Mouse (Mus musculus) bone marrow, adult 2 months (tissue): ENCODE data around the gene Vcam1. TPM values are rescaled to one million over a fixed set of nuclear protein-coding genes. Genes with fewer than 3 reads are reported as not detected.
A peak's percentile ranks its signal among the peaks of the same experiment; 100 is the strongest.

Source experiments
- H3K27ac ChIP-seq: fragments of 200-500 bp; 2 replicates; pipeline ENCODE4 v1.5.1; 2012; ENCODE audit warnings: low read depth, mild to moderate bottlenecking, control low read depth, inconsistent platforms, low read length; ENCODE audit not compliant: control insufficient read depth, poor library complexity, insufficient read depth
- H3K4me1 ChIP-seq: fragments of 200-500 bp; 2 replicates; pipeline ENCODE4 v1.6.1; 2011; ENCODE audit warnings: low read length; ENCODE audit not compliant: control insufficient read depth, insufficient read depth
- H3K4me3 ChIP-seq: fragments of 200-500 bp; replicated peaks from 2 replicates; pipeline ENCODE3; 2011; ENCODE audit warnings: mild to moderate bottlenecking, low read depth, low read length, control low read depth; ENCODE audit not compliant: control insufficient read depth
- CTCF ChIP-seq: fragments of 200-500 bp; IDR thresholded peaks from 2 replicates; pipeline ENCODE4 v1.5.1; 2011; ENCODE audit warnings: low read length, control low read depth; ENCODE audit not compliant: control insufficient read depth, insufficient read depth
- POLR2A ChIP-seq: fragments of 200-500 bp; IDR thresholded peaks from 2 replicates; pipeline ENCODE4 v1.6.1; 2011; ENCODE audit warnings: low read depth, mild to moderate bottlenecking, control low read depth, low read length, borderline replicate concordance; ENCODE audit not compliant: control insufficient read depth
- WGBS: fragments of 180-500 bp; shearing (Covaris S2); methylation state at CpG from one replicate; pipeline ENCODE4 v1.1.7; 2018; 5-methylcytosine and 5-hydroxymethylcytosine counted together
- polyA plus RNA-seq: library from polyadenylated mRNA; stranded (reverse); fragments of >200 nt; gene quantifications from 2 replicates; pipeline ENCODE4 v1.2.4, GENCODE M21; 2011; ENCODE audit warnings: low replicate concordance; ENCODE audit not compliant: missing spikeins, insufficient read depth, insufficient read length

Gene Vcam1
- polyA plus RNA-seq, 1 experiment, result 90.0 TPM

DNA sequence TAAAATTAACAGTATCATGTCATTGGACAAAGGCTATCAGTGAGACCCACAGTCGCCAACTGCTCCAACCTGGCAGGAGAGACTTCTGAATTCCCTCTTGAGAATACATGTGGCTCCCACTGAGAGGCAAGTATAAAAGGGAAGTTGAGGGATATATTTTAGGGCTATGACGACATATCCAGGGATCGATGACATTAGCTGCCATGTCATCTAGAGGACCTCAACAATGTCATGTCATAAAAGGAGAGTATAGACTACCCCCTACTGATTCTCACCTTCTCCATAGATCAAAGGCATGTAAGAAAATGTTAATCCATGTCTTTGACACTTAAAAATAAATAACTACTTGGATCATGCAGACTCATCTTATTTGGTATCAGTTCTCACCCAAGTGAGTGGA lies 1.2 kb upstream of the Vcam1 start:
- Histone ChIP-seq H3K4me1 (no peaks in the 10 kb centered on the region; the same call in 1 of the 2 replicates), H3K27ac (no peak overlapping the region), H3K4me3 (no peak overlapping the region)
- WGBS, result 47% methylated on average over 3 of the region's 3 CpGs
- TF ChIP-seq CTCF, result no peak

DNA sequence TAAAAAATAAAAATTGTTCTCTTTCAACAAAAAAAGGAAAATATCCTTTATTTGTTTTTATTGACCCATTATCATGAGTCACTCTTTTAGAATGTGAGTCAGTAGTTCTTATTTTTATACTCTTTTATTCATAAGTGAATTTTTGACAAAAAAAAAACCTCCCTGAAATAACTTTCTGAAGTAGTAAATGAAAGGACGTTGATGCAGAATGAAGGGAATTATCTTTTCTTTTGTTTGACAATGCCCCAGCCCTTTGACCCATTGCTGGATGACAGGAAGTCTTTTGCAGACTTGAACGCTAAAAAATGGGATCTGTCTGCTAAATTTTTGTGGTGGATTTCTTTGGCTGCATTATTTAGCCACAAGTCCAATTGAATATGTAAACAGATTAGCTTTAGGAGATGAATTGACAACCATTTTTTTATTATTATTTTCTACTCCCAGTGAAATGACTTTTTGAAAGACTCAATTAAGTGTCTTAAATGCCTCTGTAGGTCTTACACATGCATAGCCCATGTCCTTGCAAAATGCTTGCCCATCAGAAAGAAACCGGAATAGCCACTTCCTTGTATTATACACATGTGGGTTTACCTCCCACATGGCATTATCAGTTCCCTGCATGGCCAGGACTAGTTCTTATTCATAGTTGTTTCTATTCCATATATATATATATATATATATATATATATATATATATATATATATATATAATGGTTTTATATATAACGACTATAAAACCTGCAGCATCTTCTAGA lies 530 bp upstream of the Vcam1 start:
- H3K4me3 ChIP-seq, result no peak overlapping the region
- no peak overlapping the region for H3K27ac ChIP-seq
- no peaks in the 10 kb centered on the region; the same call in 1 of the 2 replicates for H3K4me1 ChIP-seq
- WGBS, result 34% methylated on average over 4 of the region's 4 CpGs
- no peak for TF ChIP-seq CTCF
- TF ChIP-seq POLR2A, result no peak

GRCm38 (mm10) chr3:116128311-116129204 lies 930 bp downstream of the Vcam1 start:
- WGBS, result 62% methylated on average over 18 of the region's 18 CpGs
- 0 out of 2 replicates have a peak overlapping the region, but pooled peaks have one; percentile 27 for H3K27ac ChIP-seq
- H3K4me3 ChIP-seq, result peak overlapping the region; percentile 35
- peaks cover 3% of the 10 kb centered on the region for H3K4me1 ChIP-seq
- TF ChIP-seq POLR2A, result no peak
- TF ChIP-seq CTCF, result no peak

DNA sequence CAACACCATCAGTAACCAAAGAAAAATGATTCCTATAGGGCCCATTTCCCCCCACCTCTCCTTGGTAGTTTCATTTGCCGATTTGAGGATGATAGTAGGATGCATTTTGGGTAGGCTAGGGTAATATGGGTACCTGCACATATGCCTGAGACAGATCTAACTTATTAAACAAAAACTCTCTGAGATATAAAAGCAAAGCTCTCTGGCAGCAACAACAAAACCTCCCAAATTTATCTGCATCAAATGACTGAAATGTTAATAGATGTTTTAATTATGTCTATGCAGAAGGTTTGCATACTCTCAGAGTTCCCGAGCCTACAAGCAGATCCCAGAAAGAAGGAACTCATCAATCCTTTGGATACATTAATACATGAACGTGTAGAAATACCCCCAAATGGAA lies 1.7 kb downstream of the Vcam1 start:
- H3K4me1 ChIP-seq, result peaks cover 3% of the 10 kb centered on the region
- no peak overlapping the region for H3K27ac ChIP-seq
- 51% methylated on average over 3 of the region's 3 CpGs for WGBS
- no peak overlapping the region for H3K4me3 ChIP-seq
- no peak for TF ChIP-seq POLR2A
- no peak for TF ChIP-seq CTCF

- no peak for TF ChIP-seq CTCF
- TF ChIP-seq POLR2A, result no peak
- 42% methylated on average over 2 of the region's 2 CpGs for WGBS
- Histone ChIP-seq H3K4me1 (peaks cover 3% of the 10 kb centered on the region), H3K4me3 (peak overlapping the region; percentile 24), H3K27ac (peak overlapping the region; percentile 38; the same call in 1 of the 2 replicates)
Measured at GRCm38 (mm10) chr3:116127281-116127680, 2.2 kb downstream of the Vcam1 start.

- TF ChIP-seq POLR2A (no peak), CTCF (no peak)
- Histone ChIP-seq H3K4me1 (peaks cover 3% of the 10 kb centered on the region), H3K27ac (peak overlapping the region; percentile 45), H3K4me3 (peak overlapping the region; percentile 47)
- 69% methylated on average over 7 of the region's 7 CpGs for WGBS
Measured at GRCm38 (mm10) chr3:116126508-116127190, 2.8 kb downstream of the Vcam1 start.

DNA sequence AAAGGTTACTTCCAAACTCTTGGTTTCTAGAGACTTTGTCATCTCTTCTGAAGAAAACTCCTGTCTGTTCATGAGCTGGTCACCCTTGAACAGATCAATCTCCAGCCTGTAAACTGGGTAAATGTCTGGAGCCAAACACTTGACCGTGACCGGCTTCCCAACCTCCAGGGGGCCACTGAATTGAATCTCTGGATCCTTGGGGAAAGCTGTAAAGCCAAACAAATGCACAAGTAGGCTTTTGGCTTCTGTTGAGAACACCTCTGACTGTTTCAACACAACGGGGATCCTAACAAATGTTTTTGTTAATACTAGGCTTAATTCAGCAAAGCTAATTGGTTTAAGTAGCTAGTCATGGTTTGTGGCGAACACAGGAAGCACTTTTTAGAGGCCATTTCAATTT lies 3.4 kb downstream of the Vcam1 start:
- Histone ChIP-seq H3K4me1 (peaks cover 3% of the 10 kb centered on the region), H3K4me3 (no peak overlapping the region), H3K27ac (no peak overlapping the region)
- TF ChIP-seq CTCF (no peak), POLR2A (no peak)
- 65% methylated on average over 4 of the region's 4 CpGs for WGBS

DNA sequence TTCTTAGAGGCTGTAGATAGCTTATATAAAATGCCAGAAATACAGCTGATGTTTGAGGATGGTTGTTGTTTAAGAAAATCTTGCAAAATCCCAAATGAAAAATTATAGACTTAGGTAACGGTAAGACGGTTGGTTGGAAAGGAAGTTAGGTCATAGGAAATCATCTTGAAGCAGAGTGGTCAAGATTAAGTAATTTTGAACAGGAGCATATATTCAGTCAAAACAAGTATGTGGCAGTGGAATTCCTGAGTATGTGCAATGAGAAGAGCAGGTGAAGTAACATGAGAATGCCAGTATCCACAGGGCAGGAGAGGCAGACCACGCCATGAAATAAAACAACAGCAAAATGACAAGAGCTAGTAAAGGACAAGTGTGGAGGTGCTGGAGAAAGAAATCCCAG lies 5.7 kb downstream of the Vcam1 start:
- Histone ChIP-seq H3K4me3 (no peak overlapping the region), H3K27ac (peak overlapping the region; percentile 70; the same call in 1 of the 2 replicates), H3K4me1 (peaks cover 3% of the 10 kb centered on the region)
- TF ChIP-seq POLR2A, result no peak
- TF ChIP-seq CTCF, result no peak
- 39% methylated on average over 3 of the region's 3 CpGs for WGBS
